Mouse (Mus musculus) CH12.LX (cell line): ENCODE measurements around the gene Syne1.

Experiments
- CTCF ChIP-seq, 2 experiments: IDR thresholded peaks in 1 of 2; conservative IDR thresholded peaks in 1 of 2; 2 replicates each; pipeline ENCODE4 v1.5.1; 2011 to 2012; ENCODE audit warnings: low read depth in 2 of 2, low read length in 2 of 2, improper control_type of control experiment in 1 of 2, inconsistent platforms in 1 of 2, mild to moderate bottlenecking in 1 of 2, moderate library complexity in 1 of 2
- E2F4 ChIP-seq: IDR thresholded peaks from 2 replicates; pipeline ENCODE4 v1.6.1; 2011; ENCODE audit warnings: low read depth, low read length, improper control_type of control experiment; ENCODE audit not compliant: insufficient replicate concordance
- HCFC1 ChIP-seq: IDR thresholded peaks from 2 replicates; pipeline ENCODE4 v1.6.1; 2012; ENCODE audit warnings: low read depth, mild to moderate bottlenecking, inconsistent platforms, low read length, improper control_type of control experiment
- JUN ChIP-seq: IDR thresholded peaks from 2 replicates; pipeline ENCODE4 v1.6.1; 2011; ENCODE audit warnings: low read depth, mild to moderate bottlenecking, low read length, improper control_type of control experiment, moderate library complexity; ENCODE audit not compliant: insufficient read depth
- NRF1 ChIP-seq: IDR thresholded peaks from 2 replicates; pipeline ENCODE4 v1.6.1; 2014; ENCODE audit warnings: low read depth, mild to moderate bottlenecking, inconsistent platforms, low read length, improper control_type of control experiment, moderate library complexity
- POLR2A ChIP-seq: IDR thresholded peaks from 2 replicates; pipeline ENCODE4 v1.6.1; 2011; ENCODE audit warnings: low read depth, mild to moderate bottlenecking, improper control_type of control experiment, low read length
- ZKSCAN1 ChIP-seq: IDR thresholded peaks from 2 replicates; pipeline ENCODE4 v1.6.1; 2012; ENCODE audit warnings: low read depth, inconsistent platforms, low read length, improper control_type of control experiment, borderline replicate concordance
- ZNF384 ChIP-seq: IDR thresholded peaks from 2 replicates; pipeline ENCODE4 v1.6.1; 2012; ENCODE audit warnings: low read depth, low read length, improper control_type of control experiment, inconsistent platforms

DNA sequence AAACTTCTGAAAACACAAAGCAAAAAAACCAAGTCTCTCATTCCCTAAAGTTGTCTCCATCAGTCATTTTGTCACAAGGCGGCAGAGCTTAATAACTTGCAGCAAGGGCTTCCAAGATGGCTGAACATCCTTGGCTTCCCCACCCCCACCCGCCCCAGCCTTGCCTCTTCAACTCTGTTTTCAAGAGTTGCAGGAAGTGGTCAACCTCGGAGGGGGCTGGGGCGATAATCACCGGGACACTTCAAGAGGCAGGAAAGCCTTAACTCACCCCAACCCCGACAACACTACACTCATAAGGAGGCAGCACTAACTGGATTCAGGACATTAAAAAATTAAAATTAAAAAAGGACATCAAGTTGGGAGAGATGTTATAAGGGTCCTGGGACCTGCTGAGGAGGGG, 387.5 kb downstream of the Syne1 start:
- TF ChIP-seq CTCF (conservative IDR thresholded peaks at IDR 0.05 in 1 of 2, IDR thresholded peaks at IDR 0.05 in 1 of 2; ENCODE audit: low read depth in 2 of 2, low read length in 2 of 2) (no peak), ZKSCAN1 (no peak), HCFC1 (no peak), ZNF384 (no peak), E2F4 (no peak), POLR2A (no peak), NRF1 (no peak), JUN (no peak)
